Mouse (Mus musculus) hindbrain, postnatal 0 days (tissue): ENCODE measurements around the gene Mus81. TPM values are rescaled to one million over a fixed set of nuclear protein-coding genes. Genes with fewer than 3 reads are reported as not detected.
A peak's percentile ranks its signal among the peaks of the same experiment; 100 is the strongest.

ENCODE experiments used
- ATAC-seq: fragments of 200-750 bp; cut with Nextera tagmentation; 2 replicates; pipeline ENCODE4 v1.8.0; 2017; ENCODE audit warnings: mild to moderate bottlenecking, moderate TSS enrichment, moderate library complexity
- DNase-seq: peaks from one replicate; pipeline ENCODE4 v3.0.0-alpha.2; 2015; ENCODE audit warnings: low spot score
- H3K27ac ChIP-seq: fragments of 300-500 bp; sonication (generic); 2 replicates; pipeline ENCODE4 v1.5.1; 2014; ENCODE audit warnings: mild to moderate bottlenecking
- H3K27me3 ChIP-seq: fragments of 300-500 bp; sonication (generic); 2 replicates; pipeline ENCODE4 v1.6.1; 2014; ENCODE audit warnings: low read length, mixed read lengths; ENCODE audit not compliant: insufficient read depth
- H3K36me3 ChIP-seq: fragments of 300-500 bp; sonication (generic); 2 replicates; pipeline ENCODE4 v1.6.1; 2014; ENCODE audit warnings: low read length, mixed read lengths; ENCODE audit not compliant: insufficient read depth
- H3K4me1 ChIP-seq: fragments of 300-500 bp; sonication (generic); 2 replicates; pipeline ENCODE4 v1.6.1; 2014; ENCODE audit warnings: antibody characterized with exemption, low read length, mixed read lengths; ENCODE audit not compliant: insufficient read depth
- H3K4me2 ChIP-seq: fragments of 300-500 bp; sonication (generic); 2 replicates; pipeline ENCODE4 v1.6.1; 2014; ENCODE audit warnings: low read depth, mild to moderate bottlenecking, low read length, moderate library complexity, mixed read lengths
- H3K4me3 ChIP-seq: fragments of 300-500 bp; sonication (generic); 2 replicates; pipeline ENCODE4 v1.5.1; 2014; ENCODE audit warnings: low read length
- H3K9ac ChIP-seq: fragments of 300-500 bp; sonication (generic); replicated peaks from 2 replicates; pipeline ENCODE4 v1.6.1; 2014; ENCODE audit warnings: mild to moderate bottlenecking, low read length, moderate library complexity, mixed read lengths
- H3K9me3 ChIP-seq: fragments of 300-500 bp; sonication (generic); 2 replicates; pipeline ENCODE4 v1.6.1; 2016; ENCODE audit warnings: low read length, mixed read lengths
- CTCF ChIP-seq: IDR thresholded peaks from 2 replicates; pipeline ENCODE4 v1.5.1; 2016; ENCODE audit warnings: antibody characterized with exemption, control low read depth, low read depth
- WGBS: fragments of 180-500 bp; shearing (Covaris S2); extraction: QIAGEN DNeasy Blood & Tissue Kit; methylation state at CpG from one replicate; pipeline ENCODE4 v1.1.7; 2014; 5-methylcytosine and 5-hydroxymethylcytosine counted together
- polyA plus RNA-seq: library from polyadenylated mRNA; unstranded; fragments of >200 nt; fragmentation: Nextera tagmentation; extraction: Ambion mirVana; gene quantifications from 2 replicates; pipeline ENCODE4 v1.2.1, GENCODE M21; 2015
- total RNA-seq: library from RNA; depleted of rRNA; stranded (reverse); fragments of >200 nt; gene quantifications from 2 replicates; pipeline ENCODE4 v1.2.3, GENCODE M21; 2014; rRNA removed

The Mus81 gene
- total and polyA plus RNA-seq, 2 experiments from 2014 or later, result 27.4 to 58.8 TPM

GRCm38 (mm10) chr19:5445747-5446146 is 42.5 kb downstream of the Mus81 start:
- ATAC-seq, result no peak
- Histone ChIP-seq H3K27me3 (peaks cover 29% of the 10 kb centered on the region), H3K4me1 (peaks cover 4% of the 10 kb centered on the region), H3K36me3 (no peaks in the 10 kb centered on the region), H3K4me2 (no peak overlapping the region), H3K9ac (no peak overlapping the region), H3K4me3 (no peak overlapping the region), H3K27ac (no peak overlapping the region), H3K9me3 (no peaks in the 10 kb centered on the region)
- WGBS, result 87% methylated on average over 5 of the region's 5 CpGs
- DNase-seq, result no peak
- no peak for TF ChIP-seq CTCF

- Histone ChIP-seq H3K36me3 (no peaks in the 10 kb centered on the region), H3K4me1 (peaks cover 4% of the 10 kb centered on the region), H3K4me3 (no peak overlapping the region), H3K9ac (no peak overlapping the region), H3K4me2 (no peak overlapping the region), H3K27ac (no peak overlapping the region), H3K27me3 (peaks cover 26% of the 10 kb centered on the region), H3K9me3 (no peaks in the 10 kb centered on the region)
- no peak for DNase-seq
- WGBS, result 29% methylated on average over 7 of the region's 7 CpGs
- TF ChIP-seq CTCF, result no peak
- ATAC-seq, result no peak
These were observed 43.2 kb downstream of the Mus81 start for GRCm38 (mm10) chr19:5444954-5445353.

- Histone ChIP-seq H3K36me3 (no peaks in the 10 kb centered on the region), H3K9me3 (no peaks in the 10 kb centered on the region), H3K4me2 (no peak overlapping the region), H3K9ac (no peak overlapping the region), H3K4me1 (peaks cover 4% of the 10 kb centered on the region), H3K27ac (no peak overlapping the region), H3K27me3 (peaks cover 26% of the 10 kb centered on the region), H3K4me3 (no peak overlapping the region)
- no peak for ATAC-seq
- TF ChIP-seq CTCF, result no peak
- DNase-seq, result no peak
- WGBS, result 70% methylated on average over 9 of the region's 9 CpGs
These were observed 43.8 kb downstream of the Mus81 start for GRCm38 (mm10) chr19:5444371-5444908.

GRCm38 (mm10) chr19:5433951-5434350 is 54.3 kb downstream of the Mus81 start:
- Histone ChIP-seq H3K9me3 (no peaks in the 10 kb centered on the region), H3K27ac (0 out of 2 replicates have a peak overlapping the region, but pooled peaks have one; percentile 60), H3K4me1 (peaks cover 12% of the 10 kb centered on the region; the same call in 1 of the 2 replicates), H3K9ac (no peak overlapping the region), H3K36me3 (no peaks in the 10 kb centered on the region), H3K27me3 (no peaks in the 10 kb centered on the region), H3K4me3 (0 out of 2 replicates have a peak overlapping the region, but pooled peaks have one; percentile 15), H3K4me2 (peak overlapping the region; percentile 53; the same call in 1 of the 2 replicates)
- DNase-seq (no peak), ATAC-seq (no peak)
- WGBS, result 69% methylated on average over 7 of the region's 7 CpGs
- no peak for TF ChIP-seq CTCF

- peak; percentile 65 for DNase-seq
- peak; percentile 61 for ATAC-seq
- H3K4me3 ChIP-seq, result peak overlapping the region; percentile 15; the same call in 1 of the 2 replicates
- H3K36me3 ChIP-seq, result no peaks in the 10 kb centered on the region
- H3K9me3 ChIP-seq, result no peaks in the 10 kb centered on the region
- TF ChIP-seq CTCF, result peak; percentile 63
- H3K27ac ChIP-seq, result peak overlapping the region; percentile 60; the same call in 1 of the 2 replicates
- peaks cover 12% of the 10 kb centered on the region; the same call in 1 of the 2 replicates for H3K4me1 ChIP-seq
- no peaks in the 10 kb centered on the region for H3K27me3 ChIP-seq
- WGBS, result 8% methylated on average over 16 of the region's 16 CpGs
- H3K4me2 ChIP-seq, result peak overlapping the region; percentile 53
- 0 out of 2 replicates have a peak overlapping the region, but pooled peaks have one; percentile 9 for H3K9ac ChIP-seq
These were observed 55.0 kb downstream of the Mus81 start for GRCm38 (mm10) chr19:5432992-5433852.

Other genes with a start within 250 kb of the Mus81 start
- gene Pacs1, start 215.3 kb downstream of the Mus81 start, total RNA-seq, result 60.3 and 63.6 TPM in 2 replicates
- 33.1 and 41.0 TPM in 2 replicates for gene Pacs1, start 215.3 kb downstream of the Mus81 start, polyA plus RNA-seq
- 266 and 341 TPM in 2 replicates for gene Sf3b2, start 192.9 kb downstream of the Mus81 start, total RNA-seq
- gene Sf3b2, start 192.9 kb downstream of the Mus81 start, polyA plus RNA-seq, result 322 and 334 TPM in 2 replicates
- 25.0 and 27.3 TPM in 2 replicates for gene Gal3st3, start 190.1 kb downstream of the Mus81 start, total RNA-seq
- 26.9 and 31.9 TPM in 2 replicates for gene Gal3st3, start 190.1 kb downstream of the Mus81 start, polyA plus RNA-seq
- not detected in 2 replicates for gene Catsper1, start 152.7 kb downstream of the Mus81 start, total RNA-seq
- not detected in 2 replicates for gene Catsper1, start 152.7 kb downstream of the Mus81 start, polyA plus RNA-seq
- 0.50 and 9.8 TPM in 2 replicates for gene Cst6, start 138.8 kb downstream of the Mus81 start, total RNA-seq
- 14.9 and 16.1 TPM in 2 replicates for gene Cst6, start 138.8 kb downstream of the Mus81 start, polyA plus RNA-seq
- gene Eif1ad, start 121.7 kb downstream of the Mus81 start, total RNA-seq, result 21.2 and 25.2 TPM in 2 replicates
- 46.7 and 49.2 TPM in 2 replicates for gene Eif1ad, start 121.7 kb downstream of the Mus81 start, polyA plus RNA-seq
- gene Banf1, start 121.2 kb downstream of the Mus81 start, total RNA-seq, result 78.3 and 95.8 TPM in 2 replicates
- gene Banf1, start 121.2 kb downstream of the Mus81 start, polyA plus RNA-seq, result 316 and 319 TPM in 2 replicates
- gene Sart1, start 99.7 kb downstream of the Mus81 start, total RNA-seq, result 23.2 and 30.5 TPM in 2 replicates
- gene Sart1, start 99.7 kb downstream of the Mus81 start, polyA plus RNA-seq, result 45.0 and 47.4 TPM in 2 replicates
- not detected in 2 replicates for gene Tsga10ip, start 85.9 kb downstream of the Mus81 start, total RNA-seq
- gene Tsga10ip, start 85.9 kb downstream of the Mus81 start, polyA plus RNA-seq, result not detected in 2 replicates
- gene Drap1, start 63.4 kb downstream of the Mus81 start, total RNA-seq, result 111 and 123 TPM in 2 replicates
- gene Drap1, start 63.4 kb downstream of the Mus81 start, polyA plus RNA-seq, result 331 and 338 TPM in 2 replicates
- gene AI837181, start 63.3 kb downstream of the Mus81 start, total RNA-seq, result 85.1 and 100 TPM in 2 replicates
- 81.8 and 82.8 TPM in 2 replicates for gene AI837181, start 63.3 kb downstream of the Mus81 start, polyA plus RNA-seq
- gene Fosl1, start 40.9 kb downstream of the Mus81 start, total RNA-seq, result not detected in 2 replicates
- not detected in 2 replicates for gene Fosl1, start 40.9 kb downstream of the Mus81 start, polyA plus RNA-seq
- 17.4 and 18.5 TPM in 2 replicates for gene Ccdc85b, start 30.5 kb downstream of the Mus81 start, total RNA-seq
- gene Ccdc85b, start 30.5 kb downstream of the Mus81 start, polyA plus RNA-seq, result 16.0 and 16.1 TPM in 2 replicates
- 76.1 and 103 TPM in 2 replicates for gene Fibp, start 27.8 kb downstream of the Mus81 start, total RNA-seq
- gene Fibp, start 27.8 kb downstream of the Mus81 start, polyA plus RNA-seq, result 172 and 179 TPM in 2 replicates
- gene Ctsw, start 19.9 kb downstream of the Mus81 start, total RNA-seq, result 1.2 and 4.5 TPM in 2 replicates
- 1.6 and 2.0 TPM in 2 replicates for gene Ctsw, start 19.9 kb downstream of the Mus81 start, polyA plus RNA-seq
- gene Efemp2, start 14.4 kb downstream of the Mus81 start, total RNA-seq, result 46.3 and 49.3 TPM in 2 replicates
- 36.5 and 41.7 TPM in 2 replicates for gene Efemp2, start 14.4 kb downstream of the Mus81 start, polyA plus RNA-seq
- gene Cfl1, start 2.1 kb upstream of the Mus81 start, total RNA-seq, result 1,468 and 1,477 TPM in 2 replicates
- 3,076 and 3,214 TPM in 2 replicates for gene Cfl1, start 2.1 kb upstream of the Mus81 start, polyA plus RNA-seq
- gene 1700020D05Rik, start 15.4 kb upstream of the Mus81 start, total RNA-seq, result 3.8 and 4.8 TPM in 2 replicates
- not detected in 2 replicates for gene 1700020D05Rik, start 15.4 kb upstream of the Mus81 start, polyA plus RNA-seq
- 78.0 and 79.0 TPM in 2 replicates for gene Snx32, start 22.1 kb upstream of the Mus81 start, total RNA-seq
- gene Snx32, start 22.1 kb upstream of the Mus81 start, polyA plus RNA-seq, result 75.0 and 79.6 TPM in 2 replicates
- gene Ovol1, start 72.2 kb upstream of the Mus81 start, total RNA-seq, result not detected in 2 replicates
- gene Ovol1, start 72.2 kb upstream of the Mus81 start, polyA plus RNA-seq, result 0.25 TPM in 1 of 2 replicates, not detected in the other
- gene Ap5b1, start 79.6 kb upstream of the Mus81 start, total RNA-seq, result 15.0 and 19.3 TPM in 2 replicates
- gene Ap5b1, start 79.6 kb upstream of the Mus81 start, polyA plus RNA-seq, result 2.3 and 2.6 TPM in 2 replicates
- 33.6 and 40.4 TPM in 2 replicates for gene Rnaseh2c, start 113.5 kb upstream of the Mus81 start, total RNA-seq
- gene Rnaseh2c, start 113.5 kb upstream of the Mus81 start, polyA plus RNA-seq, result 66.4 and 75.4 TPM in 2 replicates
- 95.2 and 163 TPM in 2 replicates for gene Kat5, start 121.8 kb upstream of the Mus81 start, total RNA-seq
- 72.0 and 74.0 TPM in 2 replicates for gene Kat5, start 121.8 kb upstream of the Mus81 start, polyA plus RNA-seq
- 40.1 and 40.8 TPM in 2 replicates for gene Rela, start 149.1 kb upstream of the Mus81 start, total RNA-seq
- 30.3 and 33.1 TPM in 2 replicates for gene Rela, start 149.1 kb upstream of the Mus81 start, polyA plus RNA-seq
- gene Sipa1, start 175.3 kb upstream of the Mus81 start, total RNA-seq, result 25.6 and 43.2 TPM in 2 replicates
- gene Sipa1, start 175.3 kb upstream of the Mus81 start, polyA plus RNA-seq, result 18.7 and 18.8 TPM in 2 replicates
- 20.6 and 20.7 TPM in 2 replicates for gene Map3k11, start 200.3 kb upstream of the Mus81 start, total RNA-seq
- 10.0 and 10.7 TPM in 2 replicates for gene Map3k11, start 200.3 kb upstream of the Mus81 start, polyA plus RNA-seq
- 75.1 and 97.0 TPM in 2 replicates for gene Pcnx3, start 200.5 kb upstream of the Mus81 start, total RNA-seq
- 16.8 and 17.2 TPM in 2 replicates for gene Pcnx3, start 200.5 kb upstream of the Mus81 start, polyA plus RNA-seq
- gene Kcnk7, start 216.0 kb upstream of the Mus81 start, total RNA-seq, result not detected in 2 replicates
- 0.19 and 0.61 TPM in 2 replicates for gene Kcnk7, start 216.0 kb upstream of the Mus81 start, polyA plus RNA-seq
- 16.6 and 19.7 TPM in 2 replicates for gene Ehbp1l1, start 237.9 kb upstream of the Mus81 start, total RNA-seq
- gene Ehbp1l1, start 237.9 kb upstream of the Mus81 start, polyA plus RNA-seq, result 40.0 and 43.0 TPM in 2 replicates
- 177 and 188 TPM in 2 replicates for gene Fam89b, start 241.3 kb upstream of the Mus81 start, total RNA-seq
- gene Fam89b, start 241.3 kb upstream of the Mus81 start, polyA plus RNA-seq, result 131 and 140 TPM in 2 replicates